Mouse (Mus musculus) mouse trophoblast stem cell (cell line): ENCODE results near the gene Nfs1.
"Not testable (repeated sequence)": the region's sequence is repeated elsewhere in the genome, so short reads cannot be mapped to it uniquely, and the experiment has no call there.

Experiments used
- in situ Hi-C, 2 experiments: fragments of 300-500 bp; cut with MseI, MboI; formaldehyde crosslinking; loops; 2 replicates in 1 of 2; 3 replicates in 1 of 2; pipeline ENCODE4 v1.15.1; 2025

Gene Nfs1

DNA sequence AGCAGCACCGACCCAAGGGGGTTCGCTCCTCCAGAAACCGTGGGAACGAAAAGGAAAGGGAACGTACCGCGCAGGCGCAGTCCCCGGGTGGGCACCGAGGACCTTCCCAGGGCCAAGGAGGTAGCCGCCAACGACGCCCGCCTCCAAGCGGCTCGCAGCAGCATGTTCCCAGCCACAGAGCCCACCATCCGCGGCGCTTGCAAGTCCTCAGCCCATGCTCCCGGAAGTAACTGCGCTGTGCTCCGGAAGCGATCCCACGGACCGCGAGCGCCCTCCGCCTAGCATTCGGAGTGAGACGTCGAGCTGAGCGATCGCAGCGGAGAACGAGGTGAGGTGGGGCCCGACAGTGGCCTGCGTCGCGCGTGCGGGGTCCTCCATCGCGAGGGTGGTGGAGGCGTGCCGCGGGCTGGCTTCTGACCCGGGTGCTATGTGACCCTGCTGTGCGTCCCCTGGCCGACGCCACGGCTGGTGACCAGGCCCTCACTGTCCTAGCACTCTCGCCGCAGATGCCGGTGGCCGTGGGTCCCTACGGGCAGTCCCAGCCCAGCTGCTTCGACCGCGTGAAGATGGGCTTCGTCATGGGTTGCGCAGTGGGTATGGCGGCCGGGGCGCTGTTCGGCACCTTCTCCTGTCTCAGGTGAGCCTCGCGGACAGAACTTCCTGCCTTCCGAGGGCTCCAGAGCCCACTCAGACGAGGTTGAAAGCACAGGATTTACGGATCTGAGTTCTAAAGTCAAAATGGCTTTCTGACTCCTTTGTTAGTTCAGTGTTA lies at the start of gene Nfs1, which contains the start of gene Romo1:
Nfs1 (minus strand) TSS at position 234 of the 772 bp plus-strand sequence.
Romo1 (plus strand) TSS at position 87 of the 772 bp plus-strand sequence.
- in situ Hi-C loops, result no loop called here

DNA sequence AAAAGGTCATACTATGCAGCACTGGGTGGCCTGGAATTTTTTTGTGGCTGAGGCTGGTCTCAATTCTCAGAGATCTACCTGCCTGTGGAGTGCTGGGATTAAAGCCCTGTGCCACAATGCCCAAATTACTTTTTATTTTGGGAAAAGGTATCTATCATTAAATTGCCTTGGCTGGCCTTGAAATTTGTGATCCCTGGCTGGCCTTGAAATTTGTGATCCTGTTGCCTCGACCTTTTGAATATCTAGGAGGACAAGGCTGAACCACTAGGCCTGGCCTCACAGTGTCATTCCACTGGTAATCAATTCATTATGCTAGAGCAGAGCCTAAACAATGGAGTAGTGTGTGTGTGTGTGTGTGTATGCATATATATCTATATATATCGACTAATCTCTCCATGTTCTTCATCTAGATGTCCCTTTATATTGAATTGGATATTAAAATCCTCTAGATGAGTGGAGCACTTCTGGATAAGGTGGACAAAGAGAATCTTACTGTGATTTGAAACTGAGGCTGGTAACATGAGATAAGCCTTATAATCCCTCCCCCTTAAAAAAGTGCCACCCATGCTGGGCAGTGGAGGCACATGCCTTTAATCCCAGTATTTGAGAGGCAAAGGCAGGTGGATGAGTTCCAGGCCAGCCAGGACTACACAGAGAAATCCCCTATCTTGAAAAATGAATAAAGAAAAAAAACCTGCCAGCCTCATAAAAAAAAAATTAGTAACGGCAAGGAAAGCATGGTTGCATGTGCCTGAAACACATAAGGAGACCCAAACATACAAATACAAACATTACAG lies 49.3 kb upstream of the Nfs1 start:
- in situ Hi-C loops, result no loop called here

DNA sequence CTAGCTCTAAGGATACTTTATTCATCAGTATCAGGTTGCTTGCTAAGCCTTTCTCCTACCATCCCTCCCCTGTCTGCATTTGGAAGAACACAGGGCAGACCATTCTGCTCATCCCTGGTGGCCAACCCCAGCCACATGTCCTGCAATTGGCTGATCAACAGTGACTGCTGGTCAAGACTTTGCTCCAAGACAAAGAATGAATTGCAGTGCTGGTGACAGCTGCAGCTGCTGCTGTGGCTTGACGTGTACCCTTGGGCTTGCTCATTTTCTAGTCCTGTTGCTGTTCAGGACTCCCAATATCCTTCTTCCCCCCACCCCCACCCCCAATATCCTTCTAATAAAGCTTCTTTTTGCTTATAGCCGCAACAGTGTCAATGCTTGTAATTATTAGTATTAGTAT lies 48.1 kb upstream of the Nfs1 start:
- in situ Hi-C loops, result no loop called here

DNA sequence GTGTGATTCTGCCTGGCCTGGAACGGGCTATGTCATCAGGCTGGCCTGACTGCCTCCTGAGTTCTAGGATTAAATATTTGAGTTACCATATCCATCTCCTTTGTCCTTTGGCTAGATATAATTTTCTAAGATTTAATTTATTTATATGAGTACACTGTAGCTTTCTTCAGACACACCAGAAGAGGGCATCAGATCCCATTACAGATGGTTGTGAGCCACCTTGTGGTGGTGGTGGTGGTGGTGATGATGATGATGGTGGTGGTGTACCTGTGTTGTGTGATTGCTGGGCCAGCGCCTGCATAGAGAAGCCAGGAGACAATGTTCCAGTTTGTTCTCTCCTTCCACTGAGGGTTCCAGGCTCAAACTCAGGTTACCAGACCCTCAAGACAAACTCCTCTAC lies 47.6 kb upstream of the Nfs1 start:
- in situ Hi-C loops, result no loop called here

GRCm38 (mm10) chr2:156190004-156190896 lies 46.3 kb upstream of the Nfs1 start:
- in situ Hi-C loops, result no loop called here

- in situ Hi-C loops, result not testable (repeated sequence)
Measured at GRCm38 (mm10) chr2:156189241-156189640, 45.3 kb upstream of the Nfs1 start.

DNA sequence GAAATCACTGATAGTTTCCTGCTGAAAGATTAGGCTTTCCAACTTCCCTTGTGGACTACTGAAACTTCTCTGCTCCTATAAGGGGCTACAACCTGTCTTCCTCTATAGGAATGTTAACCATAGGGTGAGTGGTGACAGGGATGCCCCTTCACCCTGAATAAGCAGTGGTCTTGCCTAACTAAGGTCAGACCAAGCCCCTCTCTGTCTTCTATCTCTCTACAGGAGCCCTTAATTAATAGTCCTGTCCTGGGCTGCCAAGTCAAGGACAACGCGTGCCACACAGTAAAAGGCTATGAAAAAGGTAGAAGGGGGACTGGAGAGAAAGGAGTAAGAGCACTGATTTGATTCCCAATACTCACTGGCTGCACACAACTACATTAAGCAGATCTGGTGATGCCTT lies 37.6 kb upstream of the Nfs1 start:
- in situ Hi-C loops, result no loop called here

GRCm38 (mm10) chr2:156180824-156181590 lies 37.0 kb upstream of the Nfs1 start:
- in situ Hi-C loops, result no loop called here

DNA sequence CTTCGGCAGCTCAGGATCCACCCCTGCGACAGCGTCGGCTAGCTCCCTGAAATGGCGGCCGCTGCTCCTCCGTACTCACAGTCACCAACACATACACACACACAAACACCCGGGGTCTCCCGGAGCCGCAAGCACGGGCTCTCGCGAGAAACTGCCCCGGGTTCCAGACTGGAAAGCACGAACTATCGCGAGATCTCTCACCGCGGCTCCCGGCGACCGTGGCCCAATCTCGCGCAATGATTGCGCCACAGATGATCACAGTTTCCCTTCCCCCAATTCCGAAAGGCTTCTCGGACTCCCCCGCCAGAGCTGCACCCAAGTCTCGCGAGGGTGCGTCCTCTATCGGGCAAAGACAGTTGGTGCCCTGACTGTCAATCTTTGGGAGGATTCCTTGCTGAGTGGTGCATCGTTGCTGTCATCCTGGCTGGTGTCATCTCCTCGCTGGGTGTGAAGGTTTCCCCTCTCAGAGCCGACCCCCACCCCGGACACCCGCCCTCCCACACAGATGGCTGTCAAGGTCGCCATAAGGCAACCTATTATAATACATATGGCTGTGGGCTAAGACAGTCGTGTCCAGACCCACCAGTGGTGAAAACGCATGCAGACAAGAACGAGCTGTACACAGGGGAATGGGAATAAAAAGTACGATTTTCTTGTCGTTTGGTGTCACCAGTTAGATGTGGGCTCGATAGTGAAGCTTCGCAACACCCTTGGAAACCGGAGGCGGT lies 36.3 kb upstream of the Nfs1 start, which contains the start of gene Rbm39:
Rbm39 (minus strand) TSS at position 145 of the 728 bp plus-strand sequence.
- in situ Hi-C loops, result no loop called here

DNA sequence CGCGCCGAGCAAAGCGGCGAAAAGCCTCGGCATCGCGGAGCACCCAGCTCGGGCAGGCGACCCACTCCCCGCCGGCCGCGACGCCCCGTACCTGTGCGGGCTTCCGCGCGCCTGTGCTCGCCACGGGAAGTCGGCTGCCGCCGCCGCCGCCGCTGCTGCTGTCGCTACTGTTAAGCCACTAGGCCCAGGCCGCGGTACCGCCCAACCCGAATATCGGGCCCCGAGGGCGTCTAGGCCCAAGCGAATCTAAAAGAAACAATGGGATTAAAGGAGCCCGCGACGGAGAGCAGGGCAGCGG lies 35.8 kb upstream of the Nfs1 start:
- in situ Hi-C loops, result no loop called here

GRCm38 (mm10) chr2:156179046-156179795 lies 35.2 kb upstream of the Nfs1 start:
- in situ Hi-C loops, result no loop called here

GRCm38 (mm10) chr2:156177651-156178050 lies 33.7 kb upstream of the Nfs1 start:
- in situ Hi-C loops, result no loop called here

- in situ Hi-C loops, result no loop called here
Measured at GRCm38 (mm10) chr2:156177079-156177478, 33.1 kb upstream of the Nfs1 start.

DNA sequence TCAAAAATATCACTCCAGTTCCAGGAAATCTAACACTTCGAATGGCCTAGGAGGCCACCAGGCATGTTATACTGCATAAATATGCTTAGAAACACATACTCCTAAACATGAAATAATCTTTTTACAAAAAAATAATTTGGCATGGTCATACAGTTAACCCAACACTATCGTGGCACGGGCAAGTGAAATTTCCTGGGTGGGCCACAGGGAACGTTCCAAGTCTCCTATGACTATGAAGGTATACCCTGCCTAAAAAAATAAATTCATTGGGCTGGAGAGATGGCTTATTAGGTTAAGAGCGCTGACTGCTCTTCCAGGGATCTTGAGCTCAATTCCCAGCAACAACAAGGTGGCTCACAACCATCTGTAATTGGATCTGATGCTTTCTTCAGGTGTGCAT lies 22.6 kb upstream of the Nfs1 start:
- in situ Hi-C loops, result no loop called here

DNA sequence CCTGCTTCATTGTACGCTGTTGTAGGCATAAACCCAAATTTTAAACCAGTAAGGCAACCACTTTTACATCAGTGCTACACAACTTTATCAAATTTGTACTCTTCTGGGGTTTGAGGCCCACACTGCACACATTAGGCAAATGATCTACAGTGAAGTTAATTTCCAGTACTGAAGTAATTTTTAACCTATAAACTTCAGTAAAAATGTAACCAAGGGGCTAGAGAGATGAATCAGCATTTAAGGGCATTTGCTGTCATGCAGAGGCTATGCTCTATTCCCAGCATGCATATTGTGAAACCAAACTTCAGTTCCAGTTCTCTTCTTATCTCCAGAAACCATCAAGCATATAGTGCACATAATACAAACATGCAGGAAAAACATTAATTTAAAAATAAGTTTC lies 21.5 kb upstream of the Nfs1 start:
- in situ Hi-C loops, result no loop called here

DNA sequence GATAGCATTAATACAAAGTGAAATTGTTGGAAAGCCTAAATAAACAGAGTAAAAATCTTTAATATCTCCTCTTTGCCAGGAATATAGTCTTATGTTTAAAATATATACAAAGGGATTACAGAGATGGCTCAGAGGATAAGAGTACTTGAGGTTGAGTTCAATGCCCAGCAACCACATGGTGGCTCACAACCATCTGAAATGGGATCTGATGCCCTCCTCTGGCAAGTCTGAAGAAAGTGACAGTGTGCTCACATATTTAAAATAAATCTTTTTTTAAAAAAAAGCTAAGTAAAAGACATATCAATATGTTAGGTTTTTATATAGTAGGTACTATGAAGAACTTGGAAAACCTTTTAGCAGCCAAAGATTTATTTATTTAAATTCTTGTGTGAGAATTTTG lies 7.6 kb upstream of the Nfs1 start:
- in situ Hi-C loops, result no loop called here

DNA sequence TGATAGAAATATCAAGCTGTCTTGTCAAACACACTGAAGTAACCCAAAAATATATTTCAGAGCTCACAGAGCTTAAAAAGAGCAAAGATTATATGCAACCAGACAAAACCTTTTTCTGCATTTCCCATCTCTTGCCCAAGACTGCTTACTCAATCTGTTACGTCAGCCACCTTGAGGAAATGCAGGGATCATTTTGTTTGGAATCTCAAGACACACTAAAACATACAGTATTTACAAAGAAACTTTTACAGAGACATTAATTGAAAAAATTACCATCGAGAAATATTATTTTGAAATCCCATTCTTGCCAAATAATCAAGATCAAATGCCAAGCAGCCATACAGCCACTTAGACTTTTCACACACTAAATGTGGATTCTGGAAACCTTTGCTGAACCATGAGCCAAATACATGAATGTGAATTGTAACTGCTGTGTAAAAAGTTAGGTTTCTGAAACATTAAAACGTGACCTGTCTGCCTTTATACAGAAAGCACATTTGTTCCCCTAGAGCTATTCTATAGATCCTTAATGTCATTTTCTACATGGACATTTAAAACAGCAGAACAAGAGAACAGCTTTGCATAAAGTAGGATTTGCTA lies 3.4 kb upstream of the Nfs1 start:
- in situ Hi-C loops, result no loop called here

DNA sequence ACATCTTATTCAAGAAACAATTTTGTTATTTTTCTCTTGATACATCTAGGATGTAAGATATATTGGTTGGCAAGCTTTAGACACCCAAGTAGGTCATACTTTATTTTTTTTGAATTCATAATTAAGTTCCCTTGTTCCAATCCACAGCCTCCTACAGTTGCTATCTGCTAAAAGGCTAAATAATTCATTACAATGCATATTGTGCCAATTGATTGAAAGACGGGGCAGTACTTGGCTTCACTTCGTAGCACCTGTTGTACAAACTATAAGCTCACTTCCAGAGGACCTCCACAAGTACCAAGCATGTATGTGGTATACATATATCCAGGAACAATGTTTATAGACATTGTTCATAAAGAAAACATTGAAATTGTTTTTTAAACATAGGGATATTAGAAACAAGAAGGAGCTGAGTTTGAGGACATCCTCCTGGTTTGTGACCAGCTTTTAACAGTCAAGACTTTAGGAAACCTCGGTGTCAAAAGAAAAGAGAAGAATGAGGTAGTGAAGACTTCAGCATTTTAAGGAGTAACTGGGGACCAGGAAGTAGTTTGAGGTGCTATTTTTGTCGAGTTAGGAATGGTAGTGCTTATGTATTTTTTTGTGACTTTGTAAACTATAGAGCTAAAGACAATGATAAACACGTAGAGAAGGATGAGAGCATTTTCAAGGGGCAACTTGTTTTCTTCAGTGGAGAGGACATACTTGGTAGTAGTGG lies 2.4 kb upstream of the Nfs1 start:
- in situ Hi-C loops, result no loop called here
